Mouse (Mus musculus) brain, embryonic 18.5 days (tissue): ENCODE data around the gene Irf2.

ENCODE experiments used
- DNase-seq: peaks from one replicate; pipeline ENCODE4 v3.0.0-alpha.2; 2012; ENCODE audit warnings: low read depth, low spot score

Gene Irf2

GRCm38 (mm10) chr8:46799706-46800105 lies 60.2 kb downstream of the Irf2 start:
- no peak for DNase-seq

- no peak for DNase-seq
Measured at GRCm38 (mm10) chr8:46801153-46801684, 61.7 kb downstream of the Irf2 start.

- no peak for DNase-seq
Measured at GRCm38 (mm10) chr8:46802009-46802408, 62.5 kb downstream of the Irf2 start.

GRCm38 (mm10) chr8:46804721-46805120 lies 65.2 kb downstream of the Irf2 start:
- no peak for DNase-seq

- DNase-seq: no peak
Measured at GRCm38 (mm10) chr8:46811021-46811622, 71.6 kb downstream of the Irf2 start.

- DNase-seq: no peak
Measured at GRCm38 (mm10) chr8:46811944-46812343, 72.4 kb downstream of the Irf2 start.

GRCm38 (mm10) chr8:46812966-46813365 lies 73.4 kb downstream of the Irf2 start:
- DNase-seq: no peak

GRCm38 (mm10) chr8:46818106-46818989 lies 78.8 kb downstream of the Irf2 start:
- DNase-seq: no peak

GRCm38 (mm10) chr8:46818990-46819288 lies 79.4 kb downstream of the Irf2 start:
- no peak for DNase-seq

- DNase-seq: no peak
Measured at GRCm38 (mm10) chr8:46828734-46829413, 89.3 kb downstream of the Irf2 start.

GRCm38 (mm10) chr8:46829414-46830111 lies 90.0 kb downstream of the Irf2 start:
- DNase-seq: no peak

GRCm38 (mm10) chr8:46830112-46830855 lies 90.8 kb downstream of the Irf2 start:
- DNase-seq: no peak

GRCm38 (mm10) chr8:46831916-46832315 lies 92.4 kb downstream of the Irf2 start:
- no peak for DNase-seq

- DNase-seq: no peak
Measured at GRCm38 (mm10) chr8:46832399-46832798, 92.9 kb downstream of the Irf2 start.

- no peak for DNase-seq
Measured at GRCm38 (mm10) chr8:46833763-46834162, 94.2 kb downstream of the Irf2 start.

- no peak for DNase-seq
Measured at GRCm38 (mm10) chr8:46834440-46834839, 94.9 kb downstream of the Irf2 start.

GRCm38 (mm10) chr8:46836011-46836652 lies 96.6 kb downstream of the Irf2 start:
- DNase-seq: peak; percentile 24

GRCm38 (mm10) chr8:46836949-46837348 lies 97.4 kb downstream of the Irf2 start:
- no peak for DNase-seq

GRCm38 (mm10) chr8:46838052-46838451 lies 98.5 kb downstream of the Irf2 start:
- DNase-seq: no peak

- DNase-seq: no peak
Measured at GRCm38 (mm10) chr8:46840390-46840789, 100.9 kb downstream of the Irf2 start.

- DNase-seq: no peak
Measured at GRCm38 (mm10) chr8:46840791-46841190, 101.3 kb downstream of the Irf2 start.
